Mouse (Mus musculus): ENCODE data around the gene Rerg. TPM values are rescaled to one million over a fixed set of nuclear protein-coding genes. Genes with fewer than 3 reads are reported as not detected.

Gene Rerg
- 6.4 and 8.1 TPM in 2 replicates for polyA plus RNA-seq (2012; rRNA removed)

- no peak for DNase-seq (ENCODE audit: low read depth)
Observed at GRCm38 (mm10) chr6:137170226-137170625, at the start of gene Rerg. Gene Rerg, minus strand, starts transcription at chr6:137170497.

GRCm38 (mm10) chr6:137217841-137218463 is 47.7 kb upstream of the Rerg start:
- no peak for DNase-seq (ENCODE audit: low read depth)

GRCm38 (mm10) chr6:137211441-137211840 is 41.1 kb upstream of the Rerg start:
- DNase-seq (ENCODE audit: low read depth) = no peak

GRCm38 (mm10) chr6:137210991-137211390 is 40.7 kb upstream of the Rerg start:
- no peak for DNase-seq (ENCODE audit: low read depth)

GRCm38 (mm10) chr6:137209992-137210391 is 39.7 kb upstream of the Rerg start:
- no peak for DNase-seq (ENCODE audit: low read depth)

- DNase-seq (ENCODE audit: low read depth) = no peak
Observed at GRCm38 (mm10) chr6:137207126-137207525, 36.8 kb upstream of the Rerg start.

GRCm38 (mm10) chr6:137205662-137206400 is 35.5 kb upstream of the Rerg start:
- no peak for DNase-seq (ENCODE audit: low read depth)

GRCm38 (mm10) chr6:137202661-137203060 is 32.4 kb upstream of the Rerg start:
- DNase-seq (ENCODE audit: low read depth) = no peak

GRCm38 (mm10) chr6:137201578-137201977 is 31.3 kb upstream of the Rerg start:
- DNase-seq (ENCODE audit: low read depth) = no peak

- no peak for DNase-seq (ENCODE audit: low read depth)
Observed at GRCm38 (mm10) chr6:137201166-137201565, 30.9 kb upstream of the Rerg start.

- no peak for DNase-seq (ENCODE audit: low read depth)
Observed at GRCm38 (mm10) chr6:137192063-137192462, 21.8 kb upstream of the Rerg start.

GRCm38 (mm10) chr6:137191026-137191425 is 20.7 kb upstream of the Rerg start:
- DNase-seq (ENCODE audit: low read depth) = no peak

- no peak for DNase-seq (ENCODE audit: low read depth)
Observed at GRCm38 (mm10) chr6:137190577-137190976, 20.3 kb upstream of the Rerg start.

GRCm38 (mm10) chr6:137188375-137188926 is 18.2 kb upstream of the Rerg start:
- no peak for DNase-seq (ENCODE audit: low read depth)

- DNase-seq (ENCODE audit: low read depth) = no peak
Observed at GRCm38 (mm10) chr6:137187426-137187825, 17.1 kb upstream of the Rerg start.

- DNase-seq (ENCODE audit: low read depth) = no peak
Observed at GRCm38 (mm10) chr6:137180636-137181035, 10.3 kb upstream of the Rerg start.

- no peak for DNase-seq (ENCODE audit: low read depth)
Observed at GRCm38 (mm10) chr6:137180115-137180514, 9.8 kb upstream of the Rerg start.

GRCm38 (mm10) chr6:137179026-137179425 is 8.7 kb upstream of the Rerg start:
- DNase-seq (ENCODE audit: low read depth) = no peak

GRCm38 (mm10) chr6:137170646-137171045 is 349 bp upstream of the Rerg start:
- DNase-seq (ENCODE audit: low read depth) = no peak

GRCm38 (mm10) chr6:137169171-137169968 is 927 bp downstream of the Rerg start:
- DNase-seq (ENCODE audit: low read depth) = no peak

- no peak for DNase-seq (ENCODE audit: low read depth)
Observed at GRCm38 (mm10) chr6:137166843-137167242, 3.5 kb downstream of the Rerg start.

- DNase-seq (ENCODE audit: low read depth) = no peak
Observed at GRCm38 (mm10) chr6:137163571-137163970, 6.7 kb downstream of the Rerg start.

Measured in gonadal fat pad, adult 2 months (tissue).